Mouse (Mus musculus): Measurements from ENCODE around the gene Akap6. TPM values are rescaled to one million over a fixed set of nuclear protein-coding genes. Genes with fewer than 3 reads are reported as not detected.

Gene Akap6
- polyA plus RNA-seq, 1 experiment from 2014 or later, result 14.4 TPM

GRCm38 (mm10) chr12:52769561-52769960 is 70.4 kb downstream of the Akap6 start:
- WGBS, result 76% methylated on average over 3 of the region's 3 CpGs

GRCm38 (mm10) chr12:52771931-52772330 is 72.7 kb downstream of the Akap6 start:
- ATAC-seq (ENCODE audit: insufficient number of reproducible peaks, insufficient read depth, low FRiP score, low read depth), result no peak
- no peak overlapping the region for H3K9ac ChIP-seq (ENCODE audit: low read length)
- no peak overlapping the region for H3K4me3 ChIP-seq (ENCODE audit: control insufficient read depth in 1 of 2, insufficient read depth in 1 of 2, low read depth in 1 of 2, low read length in 2 of 2)
- no peaks in the 10 kb centered on the region for H3K9me3 ChIP-seq (ENCODE audit: control insufficient read depth, low read length)
- H3K4me2 ChIP-seq (ENCODE audit: low read length), result no peak overlapping the region
- H3K27me3 ChIP-seq (ENCODE audit: control insufficient read depth, insufficient read depth, low read length), result no peaks in the 10 kb centered on the region
- 83% methylated on average over 7 of the region's 7 CpGs for WGBS
- H3K36me3 ChIP-seq (ENCODE audit: control insufficient read depth, insufficient read depth, low read length), result no peaks in the 10 kb centered on the region
- no peak overlapping the region for H3K27ac ChIP-seq (replicated peaks in 1 of 2; ENCODE audit: control insufficient read depth in 1 of 2, insufficient read depth in 1 of 2, low read depth in 2 of 2, low read length in 2 of 2)
- H3K4me1 ChIP-seq (ENCODE audit: control insufficient read depth in 2 of 2, insufficient read depth in 2 of 2, low read length in 2 of 2), result peaks cover 3 to 4% of the 10 kb centered on the region in 2 experiments; a peak in 2 of 4 replicates

More at GRCm38 (mm10) chr12:52769561-52769960, 70.4 kb downstream of the Akap6 start:
- Histone ChIP-seq H3K36me3 (ENCODE audit: control insufficient read depth, insufficient read depth, low read length) (no peaks in the 10 kb centered on the region), H3K4me2 (ENCODE audit: low read length) (no peak overlapping the region), H3K4me3 (ENCODE audit: control insufficient read depth in 1 of 2, insufficient read depth in 1 of 2, low read depth in 1 of 2, low read length in 2 of 2) (no peak overlapping the region), H3K27ac (replicated peaks in 1 of 2; ENCODE audit: control insufficient read depth in 1 of 2, insufficient read depth in 1 of 2, low read depth in 2 of 2, low read length in 2 of 2) (no peak overlapping the region), H3K9ac (ENCODE audit: low read length) (no peak overlapping the region), H3K4me1 (ENCODE audit: control insufficient read depth in 2 of 2, insufficient read depth in 2 of 2, low read length in 2 of 2) (peaks cover 3 to 4% of the 10 kb centered on the region in 2 experiments; a peak in 2 of 4 replicates), H3K9me3 (ENCODE audit: control insufficient read depth, low read length) (no peaks in the 10 kb centered on the region), H3K27me3 (ENCODE audit: control insufficient read depth, insufficient read depth, low read length) (no peaks in the 10 kb centered on the region)
- ATAC-seq (ENCODE audit: insufficient number of reproducible peaks, insufficient read depth, low FRiP score, low read depth), result no peak

GRCm38 (mm10) chr12:52772494-52773280 is 73.5 kb downstream of the Akap6 start:
- no peak overlapping the region for H3K4me3 ChIP-seq (ENCODE audit: control insufficient read depth in 1 of 2, insufficient read depth in 1 of 2, low read depth in 1 of 2, low read length in 2 of 2)
- H3K27ac ChIP-seq (replicated peaks in 1 of 2; ENCODE audit: control insufficient read depth in 1 of 2, insufficient read depth in 1 of 2, low read depth in 2 of 2, low read length in 2 of 2), result peak overlapping the region in 1 of 2 experiments; percentile 34; a peak in 1 of 4 replicates
- no peak for ATAC-seq (ENCODE audit: insufficient number of reproducible peaks, insufficient read depth, low FRiP score, low read depth)
- no peaks in the 10 kb centered on the region for H3K9me3 ChIP-seq (ENCODE audit: control insufficient read depth, low read length)
- WGBS, result 46% methylated on average over 11 of the region's 11 CpGs
- no peaks in the 10 kb centered on the region for H3K36me3 ChIP-seq (ENCODE audit: control insufficient read depth, insufficient read depth, low read length)
- no peak overlapping the region for H3K9ac ChIP-seq (ENCODE audit: low read length)
- H3K4me1 ChIP-seq (ENCODE audit: control insufficient read depth in 2 of 2, insufficient read depth in 2 of 2, low read length in 2 of 2), result peaks cover 3 to 4% of the 10 kb centered on the region in 2 experiments; a peak in 2 of 4 replicates
- H3K27me3 ChIP-seq (ENCODE audit: control insufficient read depth, insufficient read depth, low read length), result no peaks in the 10 kb centered on the region
- H3K4me2 ChIP-seq (ENCODE audit: low read length), result no peak overlapping the region

GRCm38 (mm10) chr12:52773847-52774246 is 74.7 kb downstream of the Akap6 start:
- no peaks in the 10 kb centered on the region for H3K36me3 ChIP-seq (ENCODE audit: control insufficient read depth, insufficient read depth, low read length)
- no peak overlapping the region for H3K4me2 ChIP-seq (ENCODE audit: low read length)
- H3K27me3 ChIP-seq (ENCODE audit: control insufficient read depth, insufficient read depth, low read length), result no peaks in the 10 kb centered on the region
- no peak overlapping the region for H3K9ac ChIP-seq (ENCODE audit: low read length)
- H3K9me3 ChIP-seq (ENCODE audit: control insufficient read depth, low read length), result no peaks in the 10 kb centered on the region
- ATAC-seq (ENCODE audit: insufficient number of reproducible peaks, insufficient read depth, low FRiP score, low read depth), result no peak
- 78% methylated on average over 3 of the region's 3 CpGs for WGBS
- no peak overlapping the region for H3K27ac ChIP-seq (replicated peaks in 1 of 2; ENCODE audit: control insufficient read depth in 1 of 2, insufficient read depth in 1 of 2, low read depth in 2 of 2, low read length in 2 of 2)
- no peak overlapping the region for H3K4me3 ChIP-seq (ENCODE audit: control insufficient read depth in 1 of 2, insufficient read depth in 1 of 2, low read depth in 1 of 2, low read length in 2 of 2)
- H3K4me1 ChIP-seq (ENCODE audit: control insufficient read depth in 2 of 2, insufficient read depth in 2 of 2, low read length in 2 of 2), result peaks cover 3 to 4% of the 10 kb centered on the region in 2 experiments; a peak in 2 of 4 replicates

- no peak overlapping the region for H3K9ac ChIP-seq (ENCODE audit: low read length)
- no peak for ATAC-seq (ENCODE audit: insufficient number of reproducible peaks, insufficient read depth, low FRiP score, low read depth)
- H3K9me3 ChIP-seq (ENCODE audit: control insufficient read depth, low read length), result no peaks in the 10 kb centered on the region
- H3K4me1 ChIP-seq (ENCODE audit: control insufficient read depth in 2 of 2, insufficient read depth in 2 of 2, low read length in 2 of 2), result peaks cover 3 to 4% of the 10 kb centered on the region in 2 experiments; a peak in 2 of 4 replicates
- H3K4me3 ChIP-seq (ENCODE audit: control insufficient read depth in 1 of 2, insufficient read depth in 1 of 2, low read depth in 1 of 2, low read length in 2 of 2), result no peak overlapping the region
- WGBS, result 57% methylated on average over 6 of the region's 6 CpGs
- H3K4me2 ChIP-seq (ENCODE audit: low read length), result no peak overlapping the region
- no peaks in the 10 kb centered on the region for H3K27me3 ChIP-seq (ENCODE audit: control insufficient read depth, insufficient read depth, low read length)
- H3K36me3 ChIP-seq (ENCODE audit: control insufficient read depth, insufficient read depth, low read length), result no peaks in the 10 kb centered on the region
- no peak overlapping the region for H3K27ac ChIP-seq (replicated peaks in 1 of 2; ENCODE audit: control insufficient read depth in 1 of 2, insufficient read depth in 1 of 2, low read depth in 2 of 2, low read length in 2 of 2)
Observed at GRCm38 (mm10) chr12:52774382-52774781, 75.2 kb downstream of the Akap6 start.

GRCm38 (mm10) chr12:52780216-52780615 is 81.0 kb downstream of the Akap6 start:
- H3K4me3 ChIP-seq (ENCODE audit: control insufficient read depth in 1 of 2, insufficient read depth in 1 of 2, low read depth in 1 of 2, low read length in 2 of 2), result no peak overlapping the region
- no peaks in the 10 kb centered on the region for H3K9me3 ChIP-seq (ENCODE audit: control insufficient read depth, low read length)
- no peaks in the 10 kb centered on the region for H3K36me3 ChIP-seq (ENCODE audit: control insufficient read depth, insufficient read depth, low read length)
- no peak overlapping the region for H3K27ac ChIP-seq (replicated peaks in 1 of 2; ENCODE audit: control insufficient read depth in 1 of 2, insufficient read depth in 1 of 2, low read depth in 2 of 2, low read length in 2 of 2)
- ATAC-seq (ENCODE audit: insufficient number of reproducible peaks, insufficient read depth, low FRiP score, low read depth), result no peak
- H3K4me2 ChIP-seq (ENCODE audit: low read length), result no peak overlapping the region
- 66% methylated on average over 5 of the region's 5 CpGs for WGBS
- H3K4me1 ChIP-seq (ENCODE audit: control insufficient read depth in 2 of 2, insufficient read depth in 2 of 2, low read length in 2 of 2), result peaks cover 5 to 6% of the 10 kb centered on the region in 2 experiments
- no peak overlapping the region for H3K9ac ChIP-seq (ENCODE audit: low read length)
- no peaks in the 10 kb centered on the region for H3K27me3 ChIP-seq (ENCODE audit: control insufficient read depth, insufficient read depth, low read length)

GRCm38 (mm10) chr12:52781066-52781465 is 81.9 kb downstream of the Akap6 start:
- no peaks in the 10 kb centered on the region for H3K36me3 ChIP-seq (ENCODE audit: control insufficient read depth, insufficient read depth, low read length)
- no peak overlapping the region for H3K27ac ChIP-seq (replicated peaks in 1 of 2; ENCODE audit: control insufficient read depth in 1 of 2, insufficient read depth in 1 of 2, low read depth in 2 of 2, low read length in 2 of 2)
- H3K9me3 ChIP-seq (ENCODE audit: control insufficient read depth, low read length), result no peaks in the 10 kb centered on the region
- H3K4me2 ChIP-seq (ENCODE audit: low read length), result no peak overlapping the region
- H3K27me3 ChIP-seq (ENCODE audit: control insufficient read depth, insufficient read depth, low read length), result no peaks in the 10 kb centered on the region
- no peak overlapping the region for H3K4me3 ChIP-seq (ENCODE audit: control insufficient read depth in 1 of 2, insufficient read depth in 1 of 2, low read depth in 1 of 2, low read length in 2 of 2)
- 61% methylated on average over 7 of the region's 7 CpGs for WGBS
- no peak overlapping the region for H3K9ac ChIP-seq (ENCODE audit: low read length)
- ATAC-seq (ENCODE audit: insufficient number of reproducible peaks, insufficient read depth, low FRiP score, low read depth), result no peak
- peaks cover 5 to 6% of the 10 kb centered on the region in 2 experiments for H3K4me1 ChIP-seq (ENCODE audit: control insufficient read depth in 2 of 2, insufficient read depth in 2 of 2, low read length in 2 of 2)
